Mouse (Mus musculus) cerebellum, adult 2 months (tissue): Measurements from ENCODE around the gene Nek3.

ENCODE experiments used
- CTCF ChIP-seq: fragments of 200-500 bp; IDR thresholded peaks from 2 replicates; pipeline ENCODE4 v1.5.1; 2011; ENCODE audit warnings: low read depth, mild to moderate bottlenecking, control low read depth, low read length, moderate library complexity, borderline replicate concordance; ENCODE audit not compliant: insufficient read depth
- POLR2A ChIP-seq: fragments of 200-500 bp; IDR thresholded peaks from 2 replicates; pipeline ENCODE4 v1.6.1; 2011; ENCODE audit warnings: low read length, control low read depth, borderline replicate concordance; ENCODE audit not compliant: insufficient read depth

GRCm38 (mm10) chr8:22079313-22080007 is 86.8 kb downstream of the Nek3 start:
- TF ChIP-seq POLR2A, result no peak
- TF ChIP-seq CTCF, result no peak
